Mouse (Mus musculus) heart, adult 10 weeks (tissue): ENCODE results near the gene Gm20715. TPM values are rescaled to one million over a fixed set of nuclear protein-coding genes. Genes with fewer than 3 reads are reported as not detected.

Source experiments
- polyA plus RNA-seq: library from polyadenylated mRNA; stranded (reverse); fragments of 350-450 nt; fragmentation: Illumina TruSeq; extraction: RNeasy Lipid Tissue Mini Kit (QIAGEN cat#74804); gene quantifications from one replicate; pipeline ENCODE4 v1.2.3, GENCODE M21; 2014; ENCODE audit warnings: low read depth, low replicate concordance

Gm20715 gene
- not detected for polyA plus RNA-seq

DNA sequence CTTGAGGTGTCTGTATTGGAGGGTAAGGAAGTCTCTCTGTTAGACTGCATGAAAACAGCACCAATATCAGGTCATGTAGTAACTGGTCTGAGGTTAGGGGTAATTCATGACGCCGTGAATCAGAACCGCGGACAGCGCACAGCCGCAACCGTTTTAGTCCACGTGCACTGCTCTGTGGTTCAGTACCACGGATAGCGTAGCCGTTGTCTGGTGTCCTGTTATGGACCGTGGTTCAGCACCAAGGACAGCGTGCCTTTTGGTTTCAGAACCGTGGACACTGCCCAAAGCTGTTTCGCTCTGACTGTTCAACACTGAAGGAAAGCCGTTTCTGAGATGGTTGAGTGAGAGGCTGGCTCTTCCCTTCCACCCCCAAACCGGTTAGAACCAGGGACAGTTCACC, at the start of gene Gm20715:
Gm20715 (plus strand) TSS at position 235 of the 400 bp plus-strand sequence.

DNA sequence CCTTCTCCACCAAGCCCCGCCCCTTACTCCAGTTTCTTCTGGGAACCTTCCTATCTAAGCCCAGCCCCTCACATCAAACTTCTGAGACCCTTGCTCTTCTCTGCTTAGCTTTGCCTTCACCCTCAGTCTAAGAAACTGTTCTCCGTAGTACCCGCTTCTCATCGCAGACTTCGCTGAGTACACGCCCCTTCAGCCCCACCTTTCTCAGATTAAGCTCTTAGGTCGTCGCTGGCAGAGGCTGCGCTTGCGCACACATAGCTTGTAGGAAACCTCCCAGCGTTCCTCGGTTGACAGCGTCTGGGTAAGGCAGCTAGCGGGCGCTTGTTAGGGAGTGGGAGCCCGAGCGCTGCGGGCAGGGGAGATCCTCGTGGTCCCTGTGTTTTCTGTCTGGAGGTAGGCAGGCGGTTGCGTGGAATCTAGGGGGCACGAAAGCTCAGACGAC, 47.0 kb upstream of the Gm20715 start, which contains the start of gene Zfp78:
Zfp78 (plus strand) TSS at position 234 of the 442 bp plus-strand sequence.

DNA sequence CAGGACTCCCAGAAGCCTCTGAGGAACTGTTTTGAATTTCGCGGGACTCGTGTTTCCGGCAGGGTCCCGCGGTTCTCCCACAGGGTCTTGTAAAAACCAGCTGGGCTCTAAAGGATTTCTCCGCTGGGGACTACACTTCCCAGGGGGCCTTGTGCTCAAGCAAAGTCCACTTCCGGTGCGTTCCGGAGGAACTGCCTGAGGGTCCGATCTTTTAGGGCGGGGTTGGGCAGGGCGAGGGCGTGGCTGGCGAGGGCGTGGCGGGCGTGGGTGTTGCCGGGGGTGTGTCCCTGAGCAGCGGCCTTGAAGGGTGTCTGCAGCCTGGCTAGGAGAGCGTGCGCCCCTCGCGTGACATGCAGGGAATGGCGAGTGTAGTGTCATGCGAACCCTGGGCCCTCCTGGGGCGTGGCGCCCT, 27.0 kb upstream of the Gm20715 start, which contains the start of gene Zfp28:
Zfp28 (plus strand) TSS at position 252 of the 412 bp plus-strand sequence.

DNA sequence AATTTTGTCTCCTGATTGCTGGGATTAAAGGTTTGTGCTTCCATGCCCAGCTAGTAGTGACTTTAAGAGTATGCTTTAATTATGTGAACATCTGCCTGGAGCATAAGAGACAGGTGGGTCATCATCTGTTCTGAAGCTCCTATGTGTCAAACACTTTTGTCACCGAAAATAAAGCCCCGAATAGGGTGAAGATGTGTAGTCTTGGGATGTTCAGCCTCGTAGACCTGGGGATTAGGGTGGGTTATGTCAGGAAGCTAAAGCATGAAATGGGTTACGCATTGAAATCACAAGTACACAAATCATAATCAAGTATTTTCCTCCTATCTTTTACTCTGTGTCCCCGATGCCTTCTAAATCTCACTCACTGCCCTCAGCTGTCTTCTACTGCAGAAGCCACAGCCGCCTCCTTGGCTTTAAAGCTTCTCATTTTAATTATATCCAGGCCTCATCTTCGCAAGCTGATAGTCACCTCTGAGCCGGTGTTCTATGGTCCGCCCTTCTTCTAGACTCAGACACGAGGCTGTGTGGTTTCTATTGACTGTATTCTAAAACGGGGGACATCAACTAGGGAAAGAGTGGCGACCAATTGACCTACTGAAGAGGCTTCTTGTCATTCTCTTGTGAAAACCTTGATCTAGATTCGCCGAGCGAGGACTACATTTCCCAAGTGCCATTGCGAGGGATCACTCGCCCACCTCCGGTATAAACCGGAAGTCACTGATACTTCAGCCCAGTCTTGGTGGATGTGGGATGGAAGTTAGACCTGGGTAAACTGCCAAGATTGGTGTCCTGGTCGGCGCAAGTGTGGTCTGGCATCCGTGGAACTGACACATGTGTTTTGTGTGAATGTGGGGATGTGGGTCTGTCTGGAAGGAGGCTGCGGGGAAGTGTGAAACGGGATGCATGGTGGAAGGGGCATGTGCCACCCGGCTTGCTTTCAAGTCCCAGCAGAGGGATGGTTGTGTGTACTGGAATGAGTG, 11.8 kb upstream of the Gm20715 start, which contains the start of gene Smim17:
Smim17 (plus strand) TSS at position 720 of the 980 bp plus-strand sequence.

DNA sequence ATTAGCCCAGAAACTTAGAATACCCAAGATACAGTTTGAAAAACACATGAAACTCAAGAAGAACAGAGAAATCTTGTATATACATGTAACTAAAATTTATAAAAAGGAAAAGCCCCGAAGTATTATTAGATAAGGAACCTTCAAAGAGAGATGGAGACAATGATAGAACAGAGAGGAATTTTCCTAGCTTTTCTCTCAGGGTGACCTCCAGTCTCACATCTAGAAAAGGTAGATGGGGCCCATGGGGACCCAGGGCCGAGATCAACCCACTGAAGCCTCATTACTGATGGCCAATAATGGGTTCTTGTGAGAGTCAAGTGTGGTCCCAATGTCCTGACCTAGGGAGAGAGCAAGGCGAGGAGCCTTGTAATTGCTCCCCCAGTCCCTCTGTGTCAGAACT, 28.3 kb downstream of the Gm20715 start, which contains the start of gene Olfr1344:
Olfr1344 (plus strand) TSS at position 301 of the 400 bp plus-strand sequence.

DNA sequence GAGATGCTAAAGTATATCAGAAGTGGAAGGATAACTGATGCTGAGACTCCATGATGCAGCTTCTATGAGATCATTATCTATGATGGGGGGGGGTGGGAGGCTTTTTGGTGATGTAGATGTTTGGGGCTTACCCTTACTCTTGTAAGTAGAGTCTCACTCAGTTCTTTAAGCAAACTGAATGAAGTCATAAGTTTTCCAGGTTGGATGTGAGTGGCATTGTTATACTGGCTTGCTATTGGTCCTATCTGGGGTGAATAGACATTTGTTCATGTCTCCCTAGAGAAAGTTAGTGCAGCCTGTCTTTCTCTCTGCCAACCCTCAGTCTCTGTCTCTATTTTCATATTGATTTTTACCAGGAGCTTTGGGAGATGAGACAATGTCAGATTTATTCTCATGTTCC, 45.8 kb downstream of the Gm20715 start, which contains the start of gene Olfr1336:
Olfr1336 (plus strand) TSS at position 301 of the 400 bp plus-strand sequence.

DNA sequence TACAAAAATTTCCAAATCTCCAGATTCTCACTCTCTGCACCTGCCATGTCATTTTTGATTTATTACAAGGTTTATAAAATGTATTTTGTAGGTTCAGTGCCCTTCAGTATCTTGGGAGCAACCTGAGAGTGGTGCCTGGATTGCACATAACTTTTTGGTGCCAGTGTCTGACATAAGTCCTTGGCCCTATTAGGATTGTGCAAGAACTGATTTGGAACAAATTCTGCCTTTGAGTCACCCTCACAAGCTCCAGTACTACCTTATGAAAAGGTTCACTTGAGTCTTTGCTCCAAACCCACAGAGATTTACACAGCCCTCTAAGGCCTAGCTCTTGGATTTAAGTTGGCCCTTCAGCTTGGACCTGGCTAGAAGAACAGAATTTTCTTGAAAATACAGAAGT, 56.9 kb downstream of the Gm20715 start, which contains the start of gene Olfr1346:
Olfr1346 (plus strand) TSS at position 151 of the 400 bp plus-strand sequence.

DNA sequence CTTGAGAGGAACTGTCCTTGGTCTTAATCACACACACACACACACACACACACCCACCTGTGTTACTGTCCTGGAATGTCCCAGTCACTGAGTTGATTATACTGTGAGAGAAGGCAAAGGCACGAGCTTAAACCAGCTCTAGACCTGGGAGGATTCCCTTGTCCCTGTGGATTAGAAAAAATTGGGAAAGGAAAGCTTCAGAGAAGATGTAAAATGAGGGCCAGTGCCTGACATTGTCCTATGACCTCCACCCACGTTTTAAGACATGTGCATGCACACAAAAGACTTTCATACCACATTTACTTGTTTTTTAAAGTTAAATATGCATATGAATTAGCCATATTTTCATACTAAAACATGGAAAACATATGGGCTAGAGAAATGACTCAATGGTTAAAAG, 76.8 kb downstream of the Gm20715 start, which contains the start of gene Olfr5:
Olfr5 (minus strand) TSS at position 101 of the 400 bp plus-strand sequence.

Other genes with a start within 250 kb of the Gm20715 start
- 5.7 TPM for gene Zfp444, start 238.1 kb upstream of the Gm20715 start, polyA plus RNA-seq
- not detected for gene Galp, start 213.2 kb upstream of the Gm20715 start, polyA plus RNA-seq
- not detected for gene Zscan5b, start 188.0 kb upstream of the Gm20715 start, polyA plus RNA-seq
- not detected for gene Epp13, start 157.6 kb upstream of the Gm20715 start, polyA plus RNA-seq
- 3.1 TPM for gene Zfp667, start 123.7 kb upstream of the Gm20715 start, polyA plus RNA-seq
- 3.0 TPM for gene Zfp583, start 79.0 kb upstream of the Gm20715 start, polyA plus RNA-seq
- gene Gm3854, start 66.5 kb upstream of the Gm20715 start, polyA plus RNA-seq, result 0.47 TPM
- gene Zfp78, start 47.0 kb upstream of the Gm20715 start, polyA plus RNA-seq, result 2.1 TPM
- 6.3 TPM for gene Zfp28, start 27.0 kb upstream of the Gm20715 start, polyA plus RNA-seq
- not detected for gene Smim17, start 11.6 kb upstream of the Gm20715 start, polyA plus RNA-seq
- gene Olfr1344, start 28.4 kb downstream of the Gm20715 start, polyA plus RNA-seq, result not detected
- gene Olfr1336, start 45.9 kb downstream of the Gm20715 start, polyA plus RNA-seq, result not detected
- not detected for gene Olfr1346, start 56.8 kb downstream of the Gm20715 start, polyA plus RNA-seq
- not detected for gene Olfr5, start 76.7 kb downstream of the Gm20715 start, polyA plus RNA-seq
- gene Olfr1347, start 89.5 kb downstream of the Gm20715 start, polyA plus RNA-seq, result not detected
- not detected for gene Olfr1348, start 98.5 kb downstream of the Gm20715 start, polyA plus RNA-seq
- not detected for gene Olfr1349, start 112.7 kb downstream of the Gm20715 start, polyA plus RNA-seq
- not detected for gene Olfr1350, start 154.6 kb downstream of the Gm20715 start, polyA plus RNA-seq